Mouse (Mus musculus): ENCODE data around the gene Diras2. TPM values are rescaled to one million over a fixed set of nuclear protein-coding genes. Genes with fewer than 3 reads are reported as not detected.

Diras2 gene
- under 1 TPM; 0.33 to 0.54 TPM for total RNA-seq (2021)
- long read RNA-seq, experiment 1, partial matches to known transcripts: 0 of 1 reads
- long read RNA-seq, experiment 1, other reads (novel, unspliced or antisense): 1 of 1 reads
- long read RNA-seq, experiment 2, full-length matches to known transcripts: 1 of 1 reads
- long read RNA-seq, experiment 2, partial matches to known transcripts: 0 of 1 reads
- long read RNA-seq, experiment 2, other reads (novel, unspliced or antisense): 0 of 1 reads

GRCm38 (mm10) chr13:52531121-52531520, at the start of gene Diras2:
Gene Diras2, minus strand, starts transcription at chr13:52531279.
- intact Hi-C loops (cut with DNase I): no loop called here
- no peak for DNase-seq

GRCm38 (mm10) chr13:52578776-52579175, 47.7 kb upstream of the Diras2 start:
- intact Hi-C loops (cut with DNase I): no loop called here
- no peak for DNase-seq

GRCm38 (mm10) chr13:52577939-52578338, 46.9 kb upstream of the Diras2 start:
- intact Hi-C loops (cut with DNase I): no loop called here
- DNase-seq: peak in 1 of 2 experiments; percentile 24

GRCm38 (mm10) chr13:52577326-52577920, 46.3 kb upstream of the Diras2 start:
- peak in 1 of 2 experiments; percentile 22 for DNase-seq
- intact Hi-C loops (cut with DNase I): no loop called here

- intact Hi-C loops (cut with DNase I): no loop called here
Measured at GRCm38 (mm10) chr13:52576841-52577240, 45.8 kb upstream of the Diras2 start.

GRCm38 (mm10) chr13:52576021-52576614, 45.0 kb upstream of the Diras2 start:
- intact Hi-C loops (cut with DNase I): no loop called here
- DNase-seq: no peak

More at GRCm38 (mm10) chr13:52576841-52577240, 45.8 kb upstream of the Diras2 start:
- no peak for DNase-seq

GRCm38 (mm10) chr13:52575483-52575882, 44.4 kb upstream of the Diras2 start:
- intact Hi-C loops (cut with DNase I): no loop called here

GRCm38 (mm10) chr13:52574311-52574710, 43.2 kb upstream of the Diras2 start:
- intact Hi-C loops (cut with DNase I): no loop called here
- DNase-seq: no peak

More at GRCm38 (mm10) chr13:52575483-52575882, 44.4 kb upstream of the Diras2 start:
- DNase-seq: no peak

GRCm38 (mm10) chr13:52572451-52573446, 41.7 kb upstream of the Diras2 start:
- no peak for DNase-seq
- intact Hi-C loops (cut with DNase I): no loop called here

GRCm38 (mm10) chr13:52571591-52572384, 40.7 kb upstream of the Diras2 start:
- intact Hi-C loops (cut with DNase I): no loop called here
- DNase-seq: no peak

- intact Hi-C loops (cut with DNase I): no loop called here
- no peak for DNase-seq
Measured at GRCm38 (mm10) chr13:52570276-52570675, 39.2 kb upstream of the Diras2 start.

- intact Hi-C loops (cut with DNase I): loop anchor here (5.0 kb wide), 1 partner anchor 53 kb away; no protein-coding TSS in a partner anchor
- no peak for DNase-seq
Measured at GRCm38 (mm10) chr13:52569194-52569769, 38.2 kb upstream of the Diras2 start.

GRCm38 (mm10) chr13:52566777-52567176, 35.7 kb upstream of the Diras2 start:
- DNase-seq: no peak
- intact Hi-C loops (cut with DNase I): loop anchor here (5.0 kb wide), 1 partner anchor 56 kb away; no protein-coding TSS in a partner anchor

GRCm38 (mm10) chr13:52566188-52566760, 35.2 kb upstream of the Diras2 start:
- intact Hi-C loops (cut with DNase I): loop anchor here (5.0 kb wide), 1 partner anchor 56 kb away; no protein-coding TSS in a partner anchor
- no peak for DNase-seq

- peak in 1 of 2 experiments; percentile 30 for DNase-seq
- intact Hi-C loops (cut with DNase I): loop anchor here (5.0 kb wide), 1 partner anchor 57 kb away; no protein-coding TSS in a partner anchor
Measured at GRCm38 (mm10) chr13:52565103-52565739, 34.1 kb upstream of the Diras2 start.

- no peak for DNase-seq
- intact Hi-C loops (cut with DNase I): no loop called here
Measured at GRCm38 (mm10) chr13:52562166-52562571, 31.1 kb upstream of the Diras2 start.

GRCm38 (mm10) chr13:52561367-52562165, 30.5 kb upstream of the Diras2 start:
- intact Hi-C loops (cut with DNase I): no loop called here
- no peak for DNase-seq

All from heart, postnatal 14 days (tissue).